Mouse (Mus musculus) brown adipose tissue, adult 24 weeks (tissue): Measurements from ENCODE around the gene Snrpd3. TPM values are rescaled to one million over a fixed set of nuclear protein-coding genes. Genes with fewer than 3 reads are reported as not detected.
"Not testable (repeated sequence)": the region's sequence is repeated elsewhere in the genome, so short reads cannot be mapped to it uniquely, and the experiment has no call there.

Experiments used
- H3K27ac ChIP-seq: fragments of 200-500 bp; replicated peaks from 2 replicates; pipeline ENCODE4 v1.5.1; 2012; ENCODE audit warnings: low read depth, mild to moderate bottlenecking, low read length
- H3K4me1 ChIP-seq: fragments of 200-500 bp; 2 replicates; pipeline ENCODE4 v1.6.1; 2012; ENCODE audit warnings: low read length, mixed read lengths; ENCODE audit not compliant: control insufficient read depth, insufficient read depth, insufficient read length
- H3K4me3 ChIP-seq: fragments of 200-500 bp; 2 replicates; pipeline ENCODE4 v1.5.1; 2012; ENCODE audit warnings: low read depth, mild to moderate bottlenecking, low read length, moderate library complexity; ENCODE audit not compliant: insufficient read depth
- polyA plus RNA-seq: library from polyadenylated mRNA; stranded (reverse); fragments of >200 nt; gene quantifications from 2 replicates; pipeline ENCODE4 v1.2.4, GENCODE M21; 2012; ENCODE audit not compliant: missing spikeins, insufficient read depth, insufficient read length

Gene Snrpd3
- polyA plus RNA-seq, 1 experiment, result 157 TPM

DNA sequence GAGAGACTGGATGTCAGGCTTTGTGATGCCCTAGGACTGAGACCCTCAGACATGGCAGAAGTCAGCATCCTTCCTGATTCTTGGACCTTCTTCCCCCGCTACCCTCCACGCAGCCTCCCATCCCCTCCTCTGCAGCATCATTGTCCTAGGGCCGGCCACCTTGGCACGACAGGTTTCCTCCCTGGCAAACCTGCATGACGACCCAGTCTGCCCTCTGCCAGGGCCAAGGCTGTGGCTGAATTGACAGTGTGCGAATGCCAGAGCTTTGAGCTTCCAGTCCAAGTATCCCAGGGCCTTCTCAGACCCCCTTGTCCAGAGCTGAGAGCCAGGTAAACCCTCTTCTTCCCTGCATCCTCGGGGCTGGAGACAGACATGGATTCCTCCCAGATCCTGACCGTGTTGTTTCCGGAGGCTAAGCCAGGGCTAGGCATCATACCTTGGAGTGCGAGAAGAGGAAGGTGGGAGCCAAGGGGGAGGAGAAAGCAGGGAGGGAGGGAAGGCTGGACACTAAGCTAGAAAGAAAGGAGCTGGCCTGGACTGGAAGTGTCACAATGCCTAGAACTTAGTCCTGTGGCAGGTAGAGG is 43.8 kb downstream of the Snrpd3 start, which contains the start of gene Ggt1:
Gene Ggt1 (plus strand): TSS at position 534 of the 584 bp plus-strand sequence.
- Histone ChIP-seq H3K4me1 (no peaks in the 10 kb centered on the region), H3K27ac (no peak within 1 kb of the TSS), H3K4me3 (no peak within 1 kb of the TSS)

GRCm38 (mm10) chr10:75562596-75562995 is 45.2 kb downstream of the Snrpd3 start:
- Histone ChIP-seq H3K4me1 (no peaks in the 10 kb centered on the region), H3K27ac (no peak overlapping the region), H3K4me3 (no peak overlapping the region)

- Histone ChIP-seq H3K4me3 (no peak overlapping the region), H3K4me1 (no peaks in the 10 kb centered on the region), H3K27ac (no peak overlapping the region)
These were observed 47.4 kb downstream of the Snrpd3 start for GRCm38 (mm10) chr10:75564687-75565265.

GRCm38 (mm10) chr10:75565436-75565835 is 48.1 kb downstream of the Snrpd3 start:
- no peak overlapping the region for H3K27ac ChIP-seq
- no peaks in the 10 kb centered on the region for H3K4me1 ChIP-seq
- H3K4me3 ChIP-seq, result no peak overlapping the region

DNA sequence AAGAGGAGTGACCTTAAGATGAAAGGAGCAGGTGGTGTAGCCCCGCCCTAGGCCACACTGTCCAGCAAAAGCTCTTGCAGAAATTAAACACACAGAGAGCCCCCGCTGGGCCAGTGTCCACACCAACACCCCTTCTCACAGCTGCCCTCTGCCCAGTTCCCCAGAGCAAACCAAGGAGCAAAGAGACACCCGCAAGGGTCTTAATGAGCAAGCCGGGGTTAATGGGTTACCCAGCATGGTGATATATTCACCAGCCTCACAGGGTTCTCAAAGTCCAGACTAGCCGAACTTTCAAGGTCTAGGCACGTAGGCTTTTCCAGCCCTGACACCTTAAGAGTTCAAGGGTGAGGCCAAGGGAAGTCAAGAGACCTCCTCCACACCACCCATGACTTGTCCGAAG is 48.6 kb downstream of the Snrpd3 start:
- Histone ChIP-seq H3K4me1 (no peaks in the 10 kb centered on the region), H3K27ac (no peak overlapping the region), H3K4me3 (no peak overlapping the region)

DNA sequence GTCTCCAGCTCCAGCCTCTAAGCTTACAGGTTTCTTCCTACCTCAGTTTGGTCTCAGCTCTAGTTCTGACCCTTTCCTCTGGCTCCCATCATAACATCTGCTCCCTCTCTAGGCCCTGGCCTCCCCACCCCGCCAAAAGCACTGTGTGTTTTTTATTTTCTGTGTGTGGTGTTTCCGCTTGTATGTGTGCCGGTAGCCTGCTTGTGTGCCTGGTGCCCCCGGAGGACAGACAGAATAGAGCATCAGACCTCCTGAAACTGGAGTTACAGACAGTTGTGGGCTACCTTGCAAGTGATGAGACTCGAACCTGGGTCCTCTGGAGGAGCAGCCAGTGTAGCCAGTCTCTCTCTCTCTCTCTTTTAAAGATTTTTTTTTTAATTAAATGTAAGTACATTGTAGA is 49.0 kb downstream of the Snrpd3 start:
- Histone ChIP-seq H3K4me1 (no peaks in the 10 kb centered on the region), H3K4me3 (no peak overlapping the region), H3K27ac (no peak overlapping the region)

DNA sequence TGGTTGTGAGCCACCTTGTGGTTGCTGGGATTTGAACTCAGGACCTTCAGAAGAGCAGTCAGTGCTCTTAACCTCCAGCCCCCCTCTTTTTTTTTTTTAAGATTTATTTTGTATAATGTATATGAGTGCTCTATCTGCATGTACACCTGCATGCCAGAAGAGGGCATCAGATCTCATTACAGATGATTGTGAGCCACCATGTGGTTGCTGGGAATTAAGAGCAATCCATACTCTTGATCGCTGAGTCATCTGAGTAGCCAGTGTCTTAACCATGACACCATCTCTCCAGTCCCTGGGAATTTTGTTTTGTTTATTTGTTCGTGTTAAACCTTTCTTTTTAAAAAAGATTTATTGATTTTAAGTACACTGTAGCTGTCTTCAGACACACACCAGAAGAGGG is 49.4 kb downstream of the Snrpd3 start:
- not testable (repeated sequence) for H3K4me1 ChIP-seq, H3K4me3 ChIP-seq, H3K27ac ChIP-seq

- no peaks in the 10 kb centered on the region for H3K4me1 ChIP-seq
- H3K4me3 ChIP-seq, result no peak overlapping the region
- no peak overlapping the region for H3K27ac ChIP-seq
These were observed 50.7 kb downstream of the Snrpd3 start for GRCm38 (mm10) chr10:75568029-75568428.

DNA sequence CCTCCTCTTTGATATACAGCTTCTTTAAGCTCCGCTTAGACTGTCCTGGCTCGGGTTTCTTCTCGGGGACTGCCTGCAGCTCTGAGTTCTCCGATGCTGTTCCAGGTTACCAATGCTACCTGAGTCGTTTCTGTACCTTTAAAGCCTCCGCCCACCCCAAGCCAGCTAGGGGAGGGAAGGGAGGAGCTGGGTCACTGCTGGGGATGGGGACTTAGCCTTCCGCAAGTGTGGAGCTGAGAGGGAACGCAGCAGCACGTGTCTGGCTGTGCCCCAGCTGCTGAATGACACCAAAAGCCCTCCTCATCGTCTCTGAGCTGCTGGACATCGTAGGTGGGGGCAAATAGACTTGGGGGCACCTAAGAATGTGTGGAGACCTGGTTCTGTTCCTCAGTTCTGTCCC is 51.1 kb downstream of the Snrpd3 start:
- Histone ChIP-seq H3K27ac (no peak overlapping the region), H3K4me3 (no peak overlapping the region), H3K4me1 (no peaks in the 10 kb centered on the region)

DNA sequence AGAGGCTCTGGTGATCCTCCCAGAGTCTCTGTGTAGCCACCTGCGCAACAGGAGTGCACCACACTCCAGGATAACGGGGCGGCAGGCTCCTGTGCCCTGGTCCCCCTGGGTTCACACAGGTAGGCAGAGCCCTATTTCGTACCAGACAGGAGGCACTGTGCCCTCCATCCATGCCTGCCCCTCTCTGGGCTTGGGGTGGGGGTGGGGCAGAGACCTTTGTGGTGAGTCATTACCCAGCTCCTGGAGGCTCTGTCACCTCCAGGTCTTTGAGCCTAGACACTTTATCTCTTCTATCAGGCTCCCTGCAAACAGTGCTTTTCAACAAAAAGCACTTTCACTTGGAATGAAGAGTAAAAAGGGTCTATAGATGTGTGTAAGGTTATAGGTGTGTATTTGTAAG is 51.5 kb downstream of the Snrpd3 start:
- Histone ChIP-seq H3K4me1 (no peaks in the 10 kb centered on the region), H3K4me3 (no peak overlapping the region)

GRCm38 (mm10) chr10:75570981-75571657 is 53.8 kb downstream of the Snrpd3 start:
- Histone ChIP-seq H3K4me3 (no peak overlapping the region), H3K27ac (no peak overlapping the region), H3K4me1 (no peaks in the 10 kb centered on the region)

More for the DNA sequence above, 51.5 kb downstream of the Snrpd3 start:
- H3K27ac ChIP-seq, result no peak overlapping the region

- H3K4me3 ChIP-seq, result no peak overlapping the region
- no peak overlapping the region for H3K27ac ChIP-seq
These were observed 54.6 kb downstream of the Snrpd3 start for GRCm38 (mm10) chr10:75571937-75572336.

GRCm38 (mm10) chr10:75573181-75573580 is 55.8 kb downstream of the Snrpd3 start:
- Histone ChIP-seq H3K4me1 (no peaks in the 10 kb centered on the region), H3K4me3 (no peak overlapping the region), H3K27ac (no peak overlapping the region)

More at GRCm38 (mm10) chr10:75571937-75572336, 54.6 kb downstream of the Snrpd3 start:
- no peaks in the 10 kb centered on the region for H3K4me1 ChIP-seq

DNA sequence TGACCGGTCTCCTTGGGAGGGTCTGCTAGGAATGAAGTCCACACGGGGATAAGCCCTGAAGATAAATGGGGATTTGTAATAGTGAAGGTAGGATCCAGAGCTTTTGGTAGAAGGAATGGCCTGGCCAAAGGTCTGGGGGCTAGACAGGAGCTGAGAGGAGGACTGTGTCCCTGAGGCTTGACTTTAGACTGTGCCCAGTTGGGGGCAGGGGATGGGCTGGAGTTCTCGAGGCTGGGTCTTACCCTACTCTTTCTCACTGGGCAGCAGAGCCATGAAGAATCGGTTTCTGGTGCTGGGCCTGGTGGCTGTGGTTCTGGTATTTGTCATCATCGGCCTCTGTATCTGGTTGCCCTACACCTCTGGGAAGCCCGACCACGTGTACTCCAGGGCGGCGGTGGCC is 56.6 kb downstream of the Snrpd3 start:
- H3K27ac ChIP-seq, result no peak overlapping the region
- no peak overlapping the region for H3K4me3 ChIP-seq
- no peaks in the 10 kb centered on the region for H3K4me1 ChIP-seq

GRCm38 (mm10) chr10:75579129-75579528 is 61.8 kb downstream of the Snrpd3 start:
- Histone ChIP-seq H3K4me3 (no peak overlapping the region), H3K27ac (no peak overlapping the region), H3K4me1 (no peaks in the 10 kb centered on the region)
